Mouse (Mus musculus) forebrain, embryonic 10.5 days (tissue): ENCODE measurements at regions not wholly inside any gene's neighbourhood (a gene's known extent, or its start where the extent isn't known, plus 50 kb on each side); places are given as distances from the start of the nearest gene placed in this dataset.

Source experiments
- DNase-seq: peaks from one replicate; pipeline ENCODE4 v3.0.0-alpha.2; 2017; ENCODE audit warnings: low spot score; ENCODE audit errors: extremely low spot score
- H3K27ac ChIP-seq: fragments of 300-500 bp; sonication (generic); 2 replicates; pipeline ENCODE4 v1.5.1; 2016; ENCODE audit warnings: mild to moderate bottlenecking
- H3K27me3 ChIP-seq: fragments of 300-500 bp; sonication (generic); 2 replicates; pipeline ENCODE4 v1.6.1; 2016; ENCODE audit warnings: mild to moderate bottlenecking; ENCODE audit not compliant: poor library complexity, severe bottlenecking
- H3K36me3 ChIP-seq: fragments of 300-500 bp; sonication (generic); replicated peaks from 2 replicates; pipeline ENCODE4 v1.6.1; 2016; ENCODE audit warnings: mild to moderate bottlenecking, moderate library complexity
- H3K4me1 ChIP-seq: fragments of 300-500 bp; sonication (generic); 2 replicates; pipeline ENCODE4 v1.6.1; 2016
- H3K4me3 ChIP-seq: fragments of 300-500 bp; sonication (generic); 2 replicates; pipeline ENCODE4 v1.5.1; 2016; ENCODE audit warnings: mild to moderate bottlenecking, moderate library complexity
- H3K9me3 ChIP-seq: fragments of 300-500 bp; sonication (generic); 2 replicates; pipeline ENCODE4 v1.6.1; 2016; ENCODE audit warnings: mild to moderate bottlenecking, moderate library complexity
- WGBS: fragments of 180-500 bp; shearing (Covaris S2); methylation state at CpG from one replicate; pipeline ENCODE4 v1.1.7; 2016; 5-methylcytosine and 5-hydroxymethylcytosine counted together

DNA sequence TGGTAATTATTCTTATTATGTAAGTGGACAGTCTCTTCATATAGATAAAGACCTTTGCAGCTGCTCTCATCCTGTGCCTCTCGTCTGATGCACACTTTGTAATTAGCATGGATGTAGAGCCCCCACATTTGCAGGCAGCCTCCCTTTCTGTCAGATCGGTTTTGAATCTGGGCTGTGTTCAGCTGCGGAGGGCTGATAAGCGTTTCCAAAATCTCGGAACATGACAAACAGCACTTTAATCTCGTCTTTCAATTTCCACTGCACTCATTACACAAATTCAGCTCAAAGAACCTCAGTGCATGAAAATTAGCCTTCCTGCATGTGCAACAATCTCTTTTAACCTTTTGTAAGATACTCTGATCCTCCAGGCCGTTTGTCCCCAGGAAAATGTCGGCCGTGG is 246.7 kb downstream of the Rnd3 start:
- Histone ChIP-seq H3K4me3 (no peak overlapping the region), H3K4me1 (peaks cover 24% of the 10 kb centered on the region), H3K36me3 (no peaks in the 10 kb centered on the region), H3K27me3 (no peaks in the 10 kb centered on the region), H3K27ac (no peak overlapping the region), H3K9me3 (no peaks in the 10 kb centered on the region)
- DNase-seq: no peak
- WGBS: 61% methylated on average over 9 of the region's 9 CpGs

DNA sequence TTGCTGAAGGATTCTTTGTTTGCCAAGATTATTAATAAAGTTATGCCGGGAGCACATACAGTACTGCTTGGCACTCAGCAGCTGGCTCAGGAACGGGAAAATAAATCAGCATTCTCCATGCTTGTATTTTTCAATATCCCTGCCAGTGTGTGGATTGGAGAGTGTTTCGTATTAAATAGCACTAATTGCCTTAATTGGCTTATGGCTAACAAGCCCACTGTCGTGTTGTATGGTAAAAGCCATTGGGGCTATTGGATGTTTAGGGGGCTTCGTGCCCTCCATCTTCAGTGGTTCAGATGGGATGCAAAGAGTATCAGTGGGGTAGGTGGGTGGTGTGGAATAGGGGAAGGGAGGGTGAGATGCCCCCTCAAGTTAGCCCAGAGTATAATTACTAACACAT is 259.9 kb downstream of the Rnd3 start:
- Histone ChIP-seq H3K9me3 (no peaks in the 10 kb centered on the region), H3K27me3 (0 out of 2 replicates have a peak, but pooled peaks cover 3% of the 10 kb centered on the region), H3K4me1 (peaks cover 25% of the 10 kb centered on the region), H3K36me3 (no peaks in the 10 kb centered on the region), H3K4me3 (no peak overlapping the region), H3K27ac (no peak overlapping the region)
- 68% methylated on average over 5 of the region's 5 CpGs for WGBS
- no peak for DNase-seq

DNA sequence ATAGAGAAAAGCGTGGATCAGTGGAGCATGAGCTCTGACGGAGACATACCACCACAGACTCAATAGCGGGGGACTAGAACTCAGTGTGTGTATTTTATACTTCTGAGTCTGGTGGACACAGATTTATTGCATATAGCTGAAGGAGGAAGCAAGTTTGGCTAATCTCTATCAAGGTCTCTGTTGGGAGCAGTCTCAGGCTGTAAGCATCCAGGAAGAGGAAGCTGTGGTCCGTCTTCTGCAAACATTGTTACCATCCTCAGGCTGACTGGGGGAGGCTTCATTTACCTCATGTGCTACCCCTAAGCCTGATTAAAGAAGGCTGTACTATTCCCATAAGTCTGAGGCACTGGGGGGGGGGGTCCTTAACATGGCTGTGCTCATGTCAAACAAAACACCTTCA is 261.0 kb downstream of the Rnd3 start:
- 0 out of 2 replicates have a peak, but pooled peaks cover 3% of the 10 kb centered on the region for H3K27me3 ChIP-seq
- peaks cover 25% of the 10 kb centered on the region for H3K4me1 ChIP-seq
- no peak for DNase-seq
- no peak overlapping the region for H3K27ac ChIP-seq
- H3K36me3 ChIP-seq: no peaks in the 10 kb centered on the region
- WGBS: 92% methylated on average over 4 of the region's 4 CpGs
- H3K4me3 ChIP-seq: no peak overlapping the region
- no peaks in the 10 kb centered on the region for H3K9me3 ChIP-seq

DNA sequence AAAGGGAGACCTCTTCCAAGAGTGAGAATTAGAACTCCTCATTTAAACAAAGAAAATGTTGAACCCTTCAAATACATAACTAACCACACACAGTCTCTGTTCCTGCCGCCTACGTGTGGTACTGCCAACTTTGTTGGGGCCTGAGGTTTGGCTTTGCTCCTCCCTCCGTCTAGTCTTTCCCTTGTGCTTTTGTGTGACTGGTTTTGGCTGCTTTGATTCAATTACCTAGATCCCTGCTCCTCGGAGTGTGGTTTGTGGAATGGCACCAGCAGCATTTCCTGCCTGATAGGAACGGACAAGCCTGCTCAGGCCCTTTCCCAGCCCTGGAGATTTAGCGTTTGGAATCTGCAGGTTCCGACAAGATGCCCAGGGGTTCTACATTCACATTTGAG is 263.0 kb downstream of the Rnd3 start:
- Histone ChIP-seq H3K4me3 (no peak overlapping the region), H3K4me1 (peaks cover 25% of the 10 kb centered on the region), H3K9me3 (no peaks in the 10 kb centered on the region), H3K27ac (peak overlapping the region; percentile 65), H3K27me3 (0 out of 2 replicates have a peak, but pooled peaks cover 3% of the 10 kb centered on the region), H3K36me3 (no peaks in the 10 kb centered on the region)
- DNase-seq: no peak
- 33% methylated on average over 7 of the region's 7 CpGs for WGBS

DNA sequence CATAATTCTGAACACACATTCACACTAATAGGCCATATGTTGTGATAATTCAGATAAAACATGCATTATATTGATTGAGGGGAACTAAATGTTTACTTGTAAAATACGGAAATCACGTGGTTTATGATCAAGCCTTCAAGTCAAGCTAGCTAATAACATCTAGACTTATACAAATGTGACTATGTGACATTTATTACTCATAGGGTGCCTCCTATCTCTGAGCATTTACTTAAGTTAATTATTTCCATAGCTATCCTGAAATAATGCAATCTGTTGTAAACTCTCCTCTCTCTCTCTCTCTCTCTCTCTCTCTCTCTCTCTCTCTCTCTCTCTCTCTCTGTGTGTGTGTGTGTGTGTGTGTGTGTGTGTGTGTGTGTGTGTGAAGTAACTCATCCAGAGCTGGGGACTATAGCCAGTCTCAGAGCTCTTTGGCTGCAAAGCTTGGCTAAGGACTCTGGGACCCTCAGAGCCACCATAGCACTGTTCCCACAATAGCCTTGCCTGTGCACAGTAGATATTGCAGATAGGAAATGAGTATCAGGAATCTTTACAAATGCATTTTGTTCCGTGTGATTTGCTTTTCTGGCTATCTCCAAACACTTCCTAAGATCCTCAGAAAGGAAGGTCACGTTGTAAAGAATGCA is 263.5 kb downstream of the Rnd3 start:
- H3K27ac ChIP-seq: 0 out of 2 replicates have a peak overlapping the region, but pooled peaks have one; percentile 65

DNA sequence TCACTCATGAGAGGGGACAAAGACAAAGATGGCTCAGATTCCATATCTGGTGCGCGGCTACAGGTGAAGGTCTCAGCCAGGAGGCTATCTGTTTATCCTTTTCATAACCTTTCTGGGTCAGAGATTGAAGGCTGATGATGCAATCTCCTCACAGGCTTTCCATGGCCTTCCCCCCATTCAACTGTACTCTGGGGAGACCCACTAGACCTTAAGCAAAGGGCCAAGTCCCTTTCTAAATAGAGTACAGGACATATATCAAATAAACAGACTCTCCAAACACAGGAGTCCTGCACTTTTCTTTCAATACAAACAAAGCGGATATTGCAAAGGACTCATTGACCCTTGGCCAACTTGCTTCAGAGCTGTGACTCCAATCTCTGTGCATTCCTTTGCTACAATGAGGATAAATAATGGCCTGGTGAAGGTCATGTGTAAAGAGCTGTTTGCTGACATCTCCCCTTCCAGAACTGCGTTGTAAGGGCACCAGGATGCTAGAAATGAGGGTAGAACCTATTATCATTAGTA is 267.3 kb downstream of the Rnd3 start:
- H3K4me1 ChIP-seq: peaks cover 12% of the 10 kb centered on the region
- no peak overlapping the region for H3K27ac ChIP-seq
- H3K4me3 ChIP-seq: no peak overlapping the region
- H3K27me3 ChIP-seq: no peaks in the 10 kb centered on the region
- WGBS: 94% methylated on average over 4 of the region's 4 CpGs
- H3K9me3 ChIP-seq: no peaks in the 10 kb centered on the region
- no peaks in the 10 kb centered on the region for H3K36me3 ChIP-seq
- DNase-seq: no peak

More for the DNA sequence above, 263.5 kb downstream of the Rnd3 start:
- DNase-seq: no peak
- Histone ChIP-seq H3K9me3 (no peaks in the 10 kb centered on the region), H3K4me3 (no peak overlapping the region), H3K36me3 (no peaks in the 10 kb centered on the region), H3K4me1 (peaks cover 25% of the 10 kb centered on the region), H3K27me3 (0 out of 2 replicates have a peak, but pooled peaks cover 3% of the 10 kb centered on the region)
- 87% methylated on average over 4 of the region's 4 CpGs for WGBS

DNA sequence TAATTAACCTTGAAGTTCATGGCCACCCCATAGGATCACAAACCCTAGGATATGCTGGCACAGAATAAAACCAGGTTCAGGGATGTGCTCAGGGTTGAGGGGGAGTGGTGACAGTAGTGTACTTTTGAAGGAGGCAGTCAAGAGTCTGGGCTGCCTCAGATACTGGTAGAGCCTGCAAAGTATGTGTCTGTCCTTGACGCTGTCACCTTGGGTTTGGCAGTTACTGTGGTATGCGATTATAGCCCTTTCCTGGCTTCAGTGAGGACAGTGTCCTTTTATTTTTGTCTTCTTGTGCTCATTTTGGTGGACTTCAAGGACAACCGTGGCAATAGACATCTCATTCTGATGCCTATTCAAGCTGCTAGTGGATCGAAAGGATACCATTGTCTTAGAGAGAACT is 268.1 kb downstream of the Rnd3 start:
- H3K4me1 ChIP-seq: peaks cover 4% of the 10 kb centered on the region
- no peaks in the 10 kb centered on the region for H3K9me3 ChIP-seq
- WGBS: 87% methylated on average over 4 of the region's 4 CpGs
- no peaks in the 10 kb centered on the region for H3K36me3 ChIP-seq
- no peak for DNase-seq
- H3K4me3 ChIP-seq: no peak overlapping the region
- no peaks in the 10 kb centered on the region for H3K27me3 ChIP-seq
- H3K27ac ChIP-seq: no peak overlapping the region

DNA sequence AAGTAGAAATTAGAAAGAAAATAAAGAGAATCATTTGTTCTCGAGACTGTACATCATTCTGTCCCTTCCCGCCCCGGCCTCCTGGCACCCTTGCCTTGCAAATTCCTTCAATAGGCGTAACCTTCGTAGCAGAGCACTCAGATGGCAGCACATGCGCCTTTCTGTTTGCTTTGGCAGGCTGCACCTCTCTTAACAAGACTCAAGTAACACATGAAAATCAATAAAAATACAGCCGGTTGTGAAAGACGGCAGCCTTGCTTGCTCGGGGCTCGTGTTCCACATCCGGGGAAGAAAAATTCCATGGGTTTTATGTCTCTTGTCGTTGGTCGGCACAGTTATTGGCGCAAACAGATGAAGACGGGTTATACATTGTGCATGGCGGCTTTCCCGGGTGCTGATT is 271.2 kb downstream of the Rnd3 start:
- H3K27me3 ChIP-seq: no peaks in the 10 kb centered on the region
- H3K36me3 ChIP-seq: no peaks in the 10 kb centered on the region
- no peak overlapping the region for H3K4me3 ChIP-seq
- no peaks in the 10 kb centered on the region for H3K4me1 ChIP-seq
- no peak overlapping the region for H3K27ac ChIP-seq
- no peaks in the 10 kb centered on the region for H3K9me3 ChIP-seq
- no peak for DNase-seq
- 93% methylated on average over 17 of the region's 17 CpGs for WGBS

DNA sequence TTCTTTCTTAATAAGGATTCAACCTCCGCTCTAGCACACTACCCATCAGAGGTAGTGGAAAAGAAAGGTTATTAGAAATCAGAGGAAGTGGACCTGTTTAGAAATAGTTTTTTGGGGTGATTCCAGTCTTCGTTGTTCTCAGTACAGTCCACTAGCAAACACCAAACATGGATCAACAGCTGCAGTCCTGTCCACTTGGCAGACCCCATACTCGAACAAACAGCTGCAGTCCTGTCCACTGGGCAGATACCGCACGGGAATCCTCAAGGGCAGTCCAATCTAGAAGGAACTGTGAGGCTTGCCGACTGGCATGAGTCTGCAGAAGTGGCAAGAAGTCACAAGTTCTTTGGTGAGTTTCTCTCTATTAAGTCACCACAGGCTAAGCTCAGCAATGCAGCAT is 273.8 kb downstream of the Rnd3 start:
- no peaks in the 10 kb centered on the region for H3K36me3 ChIP-seq
- no peaks in the 10 kb centered on the region for H3K9me3 ChIP-seq
- no peak overlapping the region for H3K27ac ChIP-seq
- H3K4me1 ChIP-seq: no peaks in the 10 kb centered on the region
- no peak overlapping the region for H3K4me3 ChIP-seq
- DNase-seq: no peak
- no peaks in the 10 kb centered on the region for H3K27me3 ChIP-seq
- 92% methylated on average over 6 of the region's 6 CpGs for WGBS

DNA sequence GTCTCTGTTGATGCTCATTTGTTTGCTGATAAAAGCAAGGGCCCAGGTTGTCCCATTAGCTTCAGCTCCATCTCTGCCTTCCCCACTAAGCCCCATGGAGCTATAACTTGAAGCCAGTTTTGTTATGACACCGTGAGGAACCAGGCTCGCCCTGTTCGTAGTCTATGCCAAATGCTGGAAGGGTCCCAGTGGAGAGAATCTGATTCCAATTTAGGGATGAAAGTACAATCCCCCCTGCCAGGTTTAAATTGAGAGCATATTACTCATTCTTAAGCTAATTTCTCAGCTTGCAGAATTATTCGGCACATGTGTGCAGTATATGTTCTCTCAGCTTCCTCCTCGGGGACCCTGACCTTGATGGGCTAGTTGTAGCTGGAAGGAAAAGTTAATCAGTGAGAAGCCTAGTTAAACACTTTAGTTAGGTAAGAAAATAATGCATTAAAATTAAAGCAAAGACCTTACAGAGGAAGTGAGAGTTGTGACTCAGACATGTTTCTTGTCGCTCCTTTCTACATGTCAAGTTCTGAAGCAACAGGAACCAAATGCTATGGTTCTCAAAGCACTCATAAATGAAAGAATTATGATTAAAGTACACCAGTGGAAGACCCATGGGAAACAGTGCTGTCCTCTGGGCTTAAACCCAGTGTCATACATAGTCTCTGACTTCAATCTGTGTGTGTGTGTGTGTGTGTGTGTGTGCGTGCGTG is 295.2 kb downstream of the Rnd3 start:
- WGBS: 77% methylated on average over 8 of the region's 8 CpGs
- H3K36me3 ChIP-seq: no peaks in the 10 kb centered on the region
- no peak overlapping the region for H3K4me3 ChIP-seq
- H3K27ac ChIP-seq: no peak overlapping the region
- no peaks in the 10 kb centered on the region for H3K4me1 ChIP-seq
- H3K9me3 ChIP-seq: no peaks in the 10 kb centered on the region
- no peak for DNase-seq
- H3K27me3 ChIP-seq: no peaks in the 10 kb centered on the region

DNA sequence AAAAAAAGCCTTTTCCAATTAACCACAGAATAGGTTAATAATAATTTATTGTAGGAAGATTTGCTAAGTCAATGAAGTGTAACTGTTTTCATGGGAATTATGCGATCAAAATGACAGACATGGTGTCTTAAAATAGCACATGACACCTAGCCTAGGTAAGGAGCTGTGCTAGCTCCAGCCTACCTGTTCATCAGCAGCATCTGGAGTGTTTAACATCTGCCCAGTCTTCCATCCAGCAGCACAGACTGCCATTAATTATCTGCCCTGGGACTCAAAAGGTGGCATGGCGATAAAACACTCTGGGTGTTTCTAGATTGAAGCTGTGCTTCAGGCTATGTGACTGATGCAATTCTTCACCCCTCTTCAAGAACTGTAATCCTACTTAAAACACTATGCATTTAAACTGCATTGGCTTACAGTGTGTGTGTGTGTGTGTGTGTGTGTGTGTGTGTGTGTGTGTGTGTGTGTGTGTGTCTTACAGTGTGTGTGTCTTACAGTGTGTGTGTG is 296.4 kb downstream of the Rnd3 start:
- no peak overlapping the region for H3K27ac ChIP-seq
- WGBS: 83% methylated on average over 2 of the region's 2 CpGs

DNA sequence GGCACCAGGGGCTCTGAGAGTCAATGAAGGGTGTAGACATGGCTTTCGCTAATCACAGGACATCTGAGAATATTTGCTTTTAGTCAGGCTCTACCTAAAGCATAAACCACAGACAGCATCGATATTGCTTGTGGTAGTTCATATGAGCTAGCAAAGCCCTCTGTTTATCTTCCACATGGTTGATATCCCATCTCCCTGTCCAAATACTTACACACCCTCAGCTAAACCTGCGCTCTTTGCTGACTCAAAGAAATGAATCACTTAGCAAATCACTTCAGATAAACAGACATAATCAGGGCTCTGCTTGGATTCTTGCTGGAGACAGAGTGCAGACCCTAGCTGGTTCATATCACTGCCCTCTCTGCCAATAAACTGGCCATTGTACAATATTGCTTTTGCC is 298.8 kb downstream of the Rnd3 start:
- no peak overlapping the region for H3K4me3 ChIP-seq
- 93% methylated on average over 3 of the region's 3 CpGs for WGBS
- no peaks in the 10 kb centered on the region for H3K36me3 ChIP-seq
- H3K27ac ChIP-seq: no peak overlapping the region
- H3K9me3 ChIP-seq: no peaks in the 10 kb centered on the region
- no peak for DNase-seq
- no peaks in the 10 kb centered on the region for H3K27me3 ChIP-seq
- no peaks in the 10 kb centered on the region for H3K4me1 ChIP-seq

More for the DNA sequence above, 296.4 kb downstream of the Rnd3 start:
- no peaks in the 10 kb centered on the region for H3K9me3 ChIP-seq
- DNase-seq: no peak
- no peaks in the 10 kb centered on the region for H3K36me3 ChIP-seq
- H3K4me3 ChIP-seq: no peak overlapping the region
- H3K4me1 ChIP-seq: no peaks in the 10 kb centered on the region
- H3K27me3 ChIP-seq: no peaks in the 10 kb centered on the region

DNA sequence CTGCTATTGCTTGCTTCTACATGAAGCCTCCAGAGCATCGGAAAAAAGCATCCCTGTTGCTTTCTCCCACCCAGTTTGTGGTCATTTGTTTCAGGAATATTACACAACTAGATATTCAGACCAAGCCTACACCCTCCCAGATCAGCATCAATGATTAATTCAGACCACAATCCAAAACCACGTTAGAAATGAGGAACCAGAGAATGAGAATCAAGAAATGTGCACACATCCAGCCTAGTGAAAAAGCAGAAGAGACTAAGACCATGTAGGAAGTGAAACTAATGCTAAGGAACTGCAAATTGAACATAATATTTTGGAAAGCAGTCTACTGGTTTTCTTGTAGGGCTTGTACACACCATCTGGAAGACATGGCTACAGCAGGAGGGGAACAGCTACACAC is 307.0 kb downstream of the Rnd3 start:
- H3K4me1 ChIP-seq: no peaks in the 10 kb centered on the region
- H3K27ac ChIP-seq: no peak overlapping the region
- WGBS: 89% methylated on average over 2 of the region's 2 CpGs
- H3K36me3 ChIP-seq: no peaks in the 10 kb centered on the region
- peaks cover 4% of the 10 kb centered on the region; the same call in 1 of the 2 replicates for H3K9me3 ChIP-seq
- DNase-seq: no peak
- no peaks in the 10 kb centered on the region for H3K27me3 ChIP-seq
- no peak overlapping the region for H3K4me3 ChIP-seq
